Mouse (Mus musculus) gonadal fat pad, adult 2 months (tissue): ENCODE results near the gene Gm815. TPM values are rescaled to one million over a fixed set of nuclear protein-coding genes. Genes with fewer than 3 reads are reported as not detected.

Experiments used
- DNase-seq: peaks from one replicate; pipeline ENCODE4 v3.0.0-alpha.2; 2012; ENCODE audit warnings: low read depth
- polyA plus RNA-seq: library from polyadenylated mRNA; depleted of rRNA; stranded (reverse); fragments of >200 nt; gene quantifications from 2 replicates; pipeline ENCODE4 v1.2.3, GENCODE M21; 2012; rRNA removed

Gene Gm815
- polyA plus RNA-seq: not detected in 2 replicates

- DNase-seq: no peak
Measured at GRCm38 (mm10) chr19:26885616-26886015, at the start of gene Gm815. Gene Gm815 (plus strand): TSS chr19:26885881.

DNA sequence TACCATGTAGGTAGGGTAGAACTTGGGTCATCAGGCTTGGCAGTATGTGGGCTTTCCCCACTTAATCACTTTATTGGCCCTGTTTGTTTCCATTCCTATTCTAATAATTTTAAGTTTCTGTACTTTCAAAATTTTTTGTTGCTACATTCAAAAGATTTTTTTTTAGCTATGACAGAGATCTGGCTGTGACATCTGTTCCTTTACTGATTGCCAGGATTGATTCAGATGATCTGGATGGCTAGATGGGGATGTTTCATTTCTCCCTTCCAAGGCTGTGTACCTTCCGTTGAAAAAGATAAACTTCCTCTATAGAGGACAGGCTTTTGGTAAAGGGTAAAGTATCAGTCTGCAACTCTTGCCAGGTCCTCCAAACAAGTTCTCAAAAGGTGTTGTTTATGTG lies 48.1 kb upstream of the Gm815 start:
- no peak for DNase-seq

DNA sequence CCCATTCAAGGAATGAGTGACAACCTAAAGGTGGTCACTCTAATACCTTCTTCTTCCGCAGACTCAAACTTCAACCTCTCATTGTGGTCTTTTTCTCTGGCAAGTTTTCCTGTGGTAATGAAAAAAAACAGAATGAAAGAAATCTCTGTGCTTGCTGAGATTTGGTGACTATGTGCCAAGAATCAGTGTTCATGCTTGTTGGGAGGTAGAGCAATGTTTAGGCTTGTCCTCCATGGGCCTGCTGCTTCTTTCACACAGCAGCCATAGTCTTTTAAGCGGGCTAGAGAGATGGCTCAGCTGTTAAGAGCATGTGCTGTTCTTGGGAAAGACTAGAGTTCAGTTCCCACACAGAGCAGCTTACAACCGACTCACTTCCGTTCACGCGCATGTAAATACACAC lies 41.8 kb upstream of the Gm815 start:
- DNase-seq: peak; percentile 26

DNA sequence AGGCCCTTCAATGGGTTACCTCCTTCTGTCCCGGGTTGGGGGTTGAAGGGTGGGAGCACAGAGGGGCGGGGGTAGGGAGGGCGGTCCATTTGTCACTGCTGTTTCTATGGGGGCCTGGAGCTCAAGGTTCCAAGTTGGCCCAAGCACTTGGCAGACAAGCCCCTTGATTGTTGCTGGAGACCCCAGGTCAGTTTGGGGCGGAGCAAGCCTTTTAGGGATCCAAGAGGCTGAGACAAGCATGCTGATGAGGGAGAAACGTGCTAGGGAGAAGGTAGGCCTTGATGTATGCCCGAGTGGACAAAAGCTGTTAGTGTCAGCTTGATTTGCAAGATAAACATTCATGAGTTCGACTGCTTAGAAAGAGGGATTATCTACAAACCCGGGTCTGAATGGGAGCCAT lies 40.9 kb upstream of the Gm815 start:
- no peak for DNase-seq

GRCm38 (mm10) chr19:26845276-26846016 lies 40.2 kb upstream of the Gm815 start:
- peak; percentile 83 for DNase-seq

DNA sequence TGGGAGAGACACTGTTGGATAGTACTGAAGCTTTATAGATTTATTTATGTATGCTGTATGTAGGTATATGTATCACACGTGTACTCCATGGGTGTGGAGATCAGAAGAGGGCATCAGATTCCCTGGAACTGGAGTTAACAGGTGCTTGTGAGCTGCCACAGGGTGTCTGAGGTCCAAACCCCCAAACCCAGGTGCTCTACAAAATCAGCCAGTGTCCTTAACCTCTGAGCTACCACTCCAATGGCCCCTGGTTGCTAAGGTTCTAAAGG lies 39.7 kb upstream of the Gm815 start:
- DNase-seq: no peak

DNA sequence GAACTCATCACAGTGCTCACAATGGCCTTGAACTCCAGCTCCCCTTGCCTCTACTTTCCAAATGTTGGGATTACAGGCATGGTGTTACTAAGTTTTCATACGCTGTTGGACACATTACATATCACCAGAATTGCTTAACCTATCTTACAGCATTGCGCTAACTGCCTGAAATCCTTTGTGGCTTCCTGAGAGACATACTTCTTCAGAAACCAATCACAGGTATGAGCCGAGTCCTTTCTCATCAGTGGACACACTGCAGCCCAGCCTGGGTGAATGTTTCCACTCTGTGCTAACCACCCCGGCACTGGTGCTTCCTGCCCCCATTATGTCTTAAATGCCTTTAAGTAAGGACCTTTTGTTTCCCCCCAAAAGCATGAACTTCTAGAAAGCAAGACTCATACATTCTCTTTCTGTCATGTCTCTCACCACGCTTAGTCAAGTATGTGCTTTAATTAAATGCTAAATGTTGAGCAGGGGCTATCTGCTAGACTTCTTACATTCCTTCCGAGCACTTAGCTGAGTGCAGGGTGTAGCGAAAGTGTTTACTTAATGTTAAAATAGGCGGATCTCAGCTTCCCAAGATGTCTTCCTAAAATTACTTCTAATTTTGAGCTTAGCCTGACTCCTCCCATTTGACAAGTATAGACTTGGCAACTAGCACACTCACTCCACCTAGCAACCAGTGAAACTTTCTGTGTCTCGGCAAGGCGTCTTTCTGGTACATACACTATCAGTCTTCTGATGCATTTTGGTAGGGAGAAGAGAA lies 34.5 kb upstream of the Gm815 start:
- no peak for DNase-seq

DNA sequence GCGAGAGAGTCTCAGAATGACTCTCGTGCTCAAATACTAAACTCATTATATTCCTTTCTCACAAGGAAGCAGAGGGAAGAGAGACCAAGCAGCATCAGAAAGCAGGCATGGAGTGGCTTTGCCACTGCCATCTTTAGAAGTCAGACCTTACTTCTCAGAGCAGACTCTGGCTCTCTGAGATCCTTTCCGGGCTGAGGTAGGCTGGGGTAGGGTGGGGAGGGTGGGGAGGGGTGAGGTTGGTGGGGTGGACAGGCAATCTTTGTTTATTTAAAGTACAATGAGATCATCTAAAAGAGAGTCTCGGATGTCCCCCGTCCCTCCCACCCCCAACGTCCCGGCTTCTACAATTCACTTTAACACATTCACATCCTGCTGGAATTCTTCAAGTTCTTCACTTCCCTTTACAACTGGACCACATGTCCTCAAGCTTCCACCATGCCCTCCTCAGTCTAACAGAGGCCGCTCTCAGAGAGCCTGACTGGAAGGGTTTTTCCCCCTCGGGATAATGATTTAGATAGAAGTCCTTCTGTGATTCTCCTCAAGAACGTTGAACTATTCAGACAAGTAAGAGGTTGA lies 33.3 kb upstream of the Gm815 start:
- no peak for DNase-seq

DNA sequence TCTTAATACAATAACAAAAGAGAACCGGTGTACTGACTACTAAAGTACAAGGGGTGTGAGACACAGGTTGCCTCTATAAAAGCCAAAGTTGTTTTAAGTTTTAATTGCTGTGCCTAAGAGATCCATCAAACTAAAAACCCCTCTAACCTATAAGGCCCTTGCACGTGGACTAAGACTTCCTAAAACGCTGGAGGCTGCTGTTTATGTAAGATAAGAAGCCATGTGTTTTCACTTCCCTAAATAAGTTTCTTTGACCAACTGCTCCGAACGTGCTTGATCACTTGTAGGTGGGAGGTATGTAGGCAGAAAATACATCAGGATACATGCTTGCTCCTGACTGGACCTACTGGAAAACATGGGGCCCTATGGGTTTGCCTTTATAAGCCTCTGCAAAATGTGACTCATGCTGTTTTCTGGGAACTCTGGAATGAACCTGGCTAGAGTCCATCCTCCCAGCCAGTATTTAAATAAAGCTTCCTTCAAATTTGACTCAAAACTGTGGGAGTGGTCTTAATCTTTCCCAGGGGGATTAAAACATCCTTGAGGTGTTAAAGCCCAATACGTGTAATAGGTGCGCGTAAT lies 31.9 kb upstream of the Gm815 start:
- no peak for DNase-seq

DNA sequence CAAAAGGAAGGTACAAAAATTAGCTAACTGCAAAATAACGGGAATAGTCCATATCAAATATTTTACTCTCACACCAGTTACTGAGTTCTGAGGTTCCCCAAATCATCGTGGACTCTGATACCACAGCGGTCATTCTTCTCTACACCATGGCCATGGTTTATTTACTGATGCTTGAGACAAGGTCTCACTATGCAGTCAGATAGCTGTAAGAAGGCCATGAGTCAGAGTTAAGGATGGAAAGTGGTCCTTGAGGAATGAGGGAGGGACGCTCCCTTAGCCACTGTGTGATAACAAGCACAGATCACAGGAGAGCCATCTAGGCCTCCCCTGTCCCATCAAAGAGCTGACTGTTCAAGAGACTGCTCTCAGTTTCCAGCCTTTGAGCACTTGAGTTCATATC lies 31.0 kb upstream of the Gm815 start:
- no peak for DNase-seq

DNA sequence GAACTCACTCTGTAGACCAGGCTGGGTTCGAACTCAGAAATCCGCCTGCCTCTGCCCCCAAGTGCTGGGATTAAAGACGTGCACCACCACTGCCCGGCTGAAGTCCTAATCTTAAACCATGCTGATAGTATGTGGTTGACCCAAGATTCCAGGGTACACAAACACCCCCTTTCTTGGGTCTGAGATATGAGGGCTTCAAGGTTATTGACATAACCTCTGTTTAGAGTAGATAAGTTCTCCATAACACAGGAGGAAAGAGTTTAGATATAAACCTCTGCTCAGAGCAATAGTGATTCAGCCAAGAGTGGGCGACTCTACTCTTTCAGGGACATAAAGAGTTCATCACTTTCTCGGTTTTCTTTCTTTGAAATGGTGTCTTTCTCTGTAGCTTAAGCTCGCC lies 30.5 kb upstream of the Gm815 start:
- DNase-seq: no peak

DNA sequence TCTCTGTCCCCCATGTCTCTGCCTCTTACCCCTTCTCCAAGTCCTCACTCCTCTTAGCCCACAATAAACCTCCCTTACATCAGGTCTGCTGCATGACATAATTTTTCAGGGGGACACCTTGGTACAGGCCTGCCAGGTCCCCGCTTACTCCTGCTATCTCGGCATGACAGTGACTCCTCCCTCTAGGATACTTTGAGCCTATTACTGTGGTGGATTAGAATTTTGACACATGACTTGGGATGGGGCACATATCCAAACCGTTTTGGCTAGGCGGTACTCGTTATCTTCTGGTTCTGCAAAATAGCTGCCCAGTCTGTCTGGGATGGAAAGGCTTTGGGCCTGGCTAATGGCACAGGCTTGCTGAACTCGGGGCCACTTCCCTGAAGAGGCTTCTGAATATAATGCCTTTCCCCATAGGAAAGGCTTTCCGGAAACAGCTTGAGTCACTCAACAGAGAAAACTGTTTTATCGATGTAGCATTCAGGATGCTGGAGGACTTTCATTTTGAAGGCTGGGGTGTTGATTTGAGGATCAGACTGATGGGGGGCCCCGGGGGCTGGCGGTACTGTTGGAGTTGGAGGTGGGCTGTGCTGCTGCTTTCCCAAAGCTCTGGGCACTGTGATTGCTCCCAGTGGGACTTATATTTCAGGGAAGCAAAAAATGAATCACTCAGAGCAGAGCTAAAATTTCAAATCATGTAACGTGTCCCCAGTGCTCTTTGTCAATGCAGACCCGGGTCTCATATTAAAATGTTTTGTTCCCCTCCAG lies 27.1 kb upstream of the Gm815 start:
- DNase-seq: no peak

DNA sequence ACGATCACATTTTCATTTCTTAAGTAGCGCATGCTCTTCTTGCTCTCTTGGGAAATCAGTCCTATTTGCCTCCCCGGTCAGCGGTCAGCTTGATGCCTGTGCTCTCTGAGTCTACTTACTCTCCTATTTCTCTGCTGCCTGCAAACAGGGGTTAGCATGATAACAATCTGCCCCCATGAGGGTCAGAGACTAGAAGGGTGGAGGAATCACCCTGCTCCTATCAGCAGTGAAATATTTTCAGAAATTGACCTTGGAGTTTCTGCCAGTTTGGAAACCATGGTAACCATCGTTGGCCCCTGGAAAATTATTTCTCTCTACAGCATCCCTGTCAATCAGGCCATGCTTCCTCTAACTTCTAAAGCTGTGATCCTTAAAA lies 26.5 kb upstream of the Gm815 start:
- DNase-seq: no peak

- no peak for DNase-seq
Measured at GRCm38 (mm10) chr19:26863662-26864061, 22.0 kb upstream of the Gm815 start.

DNA sequence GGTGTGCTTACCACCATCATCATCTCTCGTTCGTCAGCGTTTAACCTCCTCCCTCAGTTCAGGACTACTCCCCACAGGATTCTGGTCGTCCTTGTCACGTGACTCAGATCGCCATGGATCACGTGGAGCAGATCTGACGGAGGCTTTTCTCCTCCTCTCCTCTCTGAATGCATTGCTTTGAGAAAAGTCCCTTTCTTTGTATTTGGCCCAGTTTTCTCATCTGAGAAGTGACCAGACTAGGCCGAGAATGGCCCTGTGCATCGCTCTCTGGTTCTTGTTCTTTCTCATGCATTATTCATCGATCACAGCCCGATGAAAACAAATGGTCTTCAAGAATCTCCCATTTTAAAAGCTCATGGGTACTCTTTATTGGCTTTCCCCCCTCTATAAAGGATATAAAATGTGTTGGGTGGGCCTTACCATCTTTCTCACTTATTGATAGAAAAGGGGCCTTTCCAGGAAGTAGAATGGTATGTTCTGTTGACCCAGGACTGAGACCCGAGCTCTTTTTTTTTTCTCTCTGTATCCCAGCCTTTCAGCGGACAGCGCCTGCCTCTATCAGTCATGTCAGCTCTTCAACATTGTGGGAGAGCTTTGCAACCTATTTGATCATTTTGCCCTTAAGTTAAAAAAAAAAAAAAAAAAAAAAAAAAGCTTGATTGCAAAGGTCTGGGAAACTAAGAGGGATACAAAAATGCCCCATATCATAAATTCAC lies 20.5 kb upstream of the Gm815 start:
- no peak for DNase-seq

DNA sequence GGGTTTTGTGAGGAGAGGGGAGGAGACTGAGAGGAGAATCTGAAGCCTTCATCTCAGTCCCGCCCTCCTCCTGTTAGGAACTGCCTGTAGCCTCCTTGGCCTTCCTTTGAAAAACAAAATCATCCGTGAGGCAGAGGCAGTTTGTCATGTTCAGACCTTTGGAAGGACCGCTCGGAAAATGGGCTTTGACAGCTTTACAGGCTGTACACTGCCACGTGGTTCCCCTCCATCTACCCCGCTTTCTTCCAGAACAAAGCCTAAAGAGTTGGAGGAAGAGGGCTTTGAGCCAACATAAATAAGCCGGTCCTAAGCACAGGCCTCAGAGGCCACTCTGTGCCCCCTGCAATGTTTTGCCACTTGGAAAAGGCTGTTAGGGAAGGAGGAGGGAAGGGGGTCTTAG lies 19.9 kb upstream of the Gm815 start:
- no peak for DNase-seq

DNA sequence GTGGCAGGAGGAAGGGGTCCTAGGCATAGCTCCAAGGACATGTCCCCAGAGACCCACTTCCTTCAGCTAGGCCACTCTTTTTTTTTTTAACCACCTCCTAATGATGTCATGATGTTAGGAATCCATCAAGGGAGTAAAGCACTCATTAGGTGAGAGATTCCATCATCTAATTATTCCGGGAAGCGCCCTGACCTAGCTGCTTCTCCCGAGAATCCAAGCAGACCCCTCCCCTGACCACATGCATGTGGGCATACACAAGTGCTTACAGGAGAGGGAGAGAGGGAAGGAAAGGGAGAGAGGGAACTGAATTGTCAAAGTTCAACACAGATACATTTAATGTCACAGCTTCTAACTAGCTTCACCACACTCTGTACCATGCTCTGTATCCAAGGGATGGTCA lies 16.1 kb upstream of the Gm815 start:
- DNase-seq: no peak

DNA sequence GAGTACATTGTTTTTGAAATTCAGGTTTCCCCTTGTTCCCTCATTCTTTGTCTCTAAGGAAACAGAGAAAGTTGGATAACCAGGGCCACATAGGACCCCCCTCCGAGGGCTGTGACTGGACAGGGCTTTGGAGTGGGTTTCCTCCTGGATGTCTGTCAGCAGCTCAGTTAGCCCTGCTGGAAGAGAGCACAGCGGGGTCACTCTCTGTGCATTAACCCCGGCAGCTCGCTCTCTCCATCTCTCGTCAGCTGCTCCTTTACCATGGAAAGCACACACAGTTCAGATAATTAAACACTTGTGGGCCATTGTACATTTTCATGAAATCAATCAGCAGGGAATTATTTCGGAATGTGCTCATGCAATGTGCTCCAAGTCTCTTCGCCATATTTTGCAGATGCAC lies 15.4 kb upstream of the Gm815 start:
- no peak for DNase-seq

- no peak for DNase-seq
Measured at GRCm38 (mm10) chr19:26871096-26871495, 14.6 kb upstream of the Gm815 start.

DNA sequence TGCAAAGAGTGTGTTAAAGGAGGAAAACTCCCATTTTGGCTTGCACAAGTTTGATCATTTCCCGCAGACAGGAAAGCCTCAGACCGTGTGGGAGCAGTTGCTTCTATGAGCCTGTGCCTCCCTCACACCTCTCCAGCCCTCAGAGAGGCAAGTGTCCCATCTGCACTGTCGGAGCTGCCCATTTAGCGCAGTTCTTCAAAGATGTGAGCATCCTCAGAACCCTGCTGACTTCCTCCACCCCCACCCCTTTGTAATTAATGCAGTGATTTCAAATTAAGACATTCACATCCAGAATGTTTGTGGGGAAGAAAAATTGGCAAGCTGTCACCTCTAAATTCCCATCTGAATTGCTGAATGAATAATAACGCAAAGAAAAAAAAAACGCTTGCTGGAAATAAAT lies 12.8 kb upstream of the Gm815 start:
- no peak for DNase-seq

GRCm38 (mm10) chr19:26875601-26876000 lies 10.1 kb upstream of the Gm815 start:
- no peak for DNase-seq
